Mouse (Mus musculus): Measurements from ENCODE around the gene L1cam.

L1cam gene

GRCm38 (mm10) chrX:73895719-73896118 lies at the start of gene L1cam:
TSS of gene L1cam (minus strand) at chrX:73896105.
- peak in 1 of 2 experiments; percentile 61 for DNase-seq (ENCODE audit: low spot score in 2 of 2)

GRCm38 (mm10) chrX:73942294-73942693 lies 46.4 kb upstream of the L1cam start:
- no peak for DNase-seq (ENCODE audit: low spot score in 2 of 2)

DNA sequence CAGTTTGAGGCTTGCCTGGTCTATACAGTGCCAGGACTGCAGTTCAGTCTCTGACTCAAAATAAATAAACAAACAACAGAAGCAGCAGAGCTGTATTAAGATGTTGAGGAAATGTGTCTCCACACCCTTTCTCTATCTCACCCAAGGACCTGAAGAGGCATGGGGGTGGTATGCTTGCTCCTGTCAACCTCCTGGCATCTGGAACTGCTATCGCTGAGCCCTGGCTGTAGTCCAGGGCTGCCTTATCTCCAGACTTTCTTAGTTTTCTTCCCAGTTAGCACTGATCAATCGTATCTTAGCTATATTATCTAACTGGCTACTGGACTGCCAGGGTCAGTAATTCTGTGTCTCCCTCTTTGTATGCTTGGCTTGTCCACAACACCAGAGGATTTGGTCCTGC lies 46.0 kb upstream of the L1cam start:
- no peak for DNase-seq (ENCODE audit: low spot score in 2 of 2)

DNA sequence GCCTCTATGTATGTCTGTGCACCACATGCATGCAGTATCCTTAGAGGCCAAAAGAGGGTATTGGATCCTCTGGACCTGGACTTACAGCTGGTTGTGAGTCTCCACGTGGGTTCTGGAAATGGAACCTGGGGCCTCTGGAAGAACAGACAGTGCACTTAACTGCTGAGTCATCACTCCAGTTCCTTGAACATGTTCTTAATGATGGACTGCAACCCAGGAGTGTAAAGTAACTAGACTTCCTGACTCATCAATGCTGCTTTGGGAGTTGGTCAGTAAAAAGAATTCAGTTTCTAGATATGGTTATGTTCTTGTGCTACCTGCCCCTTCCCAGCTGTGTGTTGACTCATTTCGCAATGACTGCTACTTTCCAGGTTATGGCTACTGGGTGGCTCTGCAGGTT lies 36.0 kb upstream of the L1cam start:
- DNase-seq (ENCODE audit: low spot score in 2 of 2): no peak

GRCm38 (mm10) chrX:73930402-73931062 lies 34.6 kb upstream of the L1cam start, which contains the start of gene Renbp:
TSS of gene Renbp (minus strand) at chrX:73930850.
- DNase-seq (ENCODE audit: low spot score in 2 of 2): peak in 1 of 2 experiments; percentile 21

DNA sequence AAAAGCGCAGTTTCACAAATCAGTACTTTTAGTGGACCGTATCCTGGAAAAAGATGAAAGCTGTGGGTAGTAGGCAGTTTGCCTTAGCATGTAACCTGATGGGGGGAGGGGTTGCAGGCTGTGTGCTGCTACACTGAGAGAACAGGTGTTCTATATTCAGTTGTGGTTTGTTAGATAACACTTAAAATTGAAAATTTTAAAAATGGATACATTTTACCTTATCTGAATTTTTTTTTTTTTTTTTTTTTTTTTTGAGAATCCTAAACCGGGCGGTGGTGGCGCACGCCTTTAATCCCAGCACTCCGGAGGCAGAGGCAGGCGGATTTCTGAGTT lies 26.6 kb upstream of the L1cam start:
- no peak for DNase-seq (ENCODE audit: low spot score in 2 of 2)

DNA sequence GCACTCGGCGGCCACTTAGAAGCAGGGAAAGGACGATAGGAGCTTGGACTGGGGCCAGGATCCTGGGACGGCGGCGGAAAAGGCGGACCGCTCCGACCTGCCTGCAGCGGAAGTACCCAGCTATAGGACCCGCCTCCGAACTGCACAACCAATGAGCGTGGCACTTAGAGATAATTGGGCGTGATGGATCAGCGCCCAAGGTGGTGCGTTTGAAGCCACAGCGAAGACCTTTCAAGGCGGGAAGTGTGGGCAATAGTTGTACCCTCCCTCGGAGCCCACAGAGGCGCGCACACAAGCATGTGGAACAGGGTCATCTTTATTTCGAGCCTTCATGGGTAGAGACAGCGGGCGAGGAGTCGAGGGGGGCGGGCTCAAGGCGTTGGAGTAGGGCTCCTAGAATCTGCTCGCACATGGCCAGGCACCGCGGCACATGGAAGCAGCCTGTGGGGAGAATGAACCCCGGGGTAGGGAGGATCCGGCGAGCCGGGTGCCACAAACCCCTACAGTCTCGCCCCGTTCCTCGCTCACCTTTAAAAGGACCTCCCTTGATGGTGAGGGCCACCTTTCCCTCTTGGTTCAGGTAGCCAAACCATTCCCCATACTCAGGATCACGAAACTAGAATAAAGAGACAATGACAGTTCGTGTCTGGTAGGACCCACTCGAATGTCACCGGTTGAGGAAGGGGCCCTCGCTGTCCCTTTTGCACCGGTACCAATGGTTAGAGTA lies 26.1 kb upstream of the L1cam start, which contains the start of the genes Arhgap4 and Naa10:
Arhgap4 (minus strand) TSS at position 48 of the 727 bp plus-strand sequence.
Naa10 (minus strand) TSS at position 122 of the 727 bp plus-strand sequence.
- DNase-seq (ENCODE audit: low spot score in 2 of 2): peak; percentile 77 to 86

DNA sequence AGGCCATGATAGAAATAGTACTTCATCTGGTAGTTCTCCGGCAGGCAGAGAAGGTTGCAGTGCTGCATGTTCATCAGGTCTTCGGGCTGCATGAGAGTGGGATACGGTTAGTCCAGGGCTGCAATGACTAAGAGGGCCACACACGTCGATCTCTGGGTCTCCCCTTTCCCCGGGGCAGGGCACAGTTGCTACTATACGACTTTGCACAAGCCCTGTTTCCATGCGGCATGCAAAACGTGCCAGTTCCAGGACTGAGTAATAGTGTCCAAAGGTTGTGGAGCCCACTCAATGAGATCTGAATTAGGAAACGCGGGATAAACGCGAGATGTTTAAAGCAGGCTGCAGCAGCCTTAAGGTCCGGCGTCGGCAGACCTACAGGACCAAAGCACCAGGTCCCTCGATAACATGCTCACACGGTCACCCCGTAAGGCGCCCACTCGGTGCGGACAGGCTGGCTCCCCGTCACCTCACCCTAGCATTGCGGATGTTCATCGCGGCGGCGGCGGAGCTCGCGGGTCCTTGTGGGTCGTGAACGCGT lies 25.4 kb upstream of the L1cam start:
- DNase-seq (ENCODE audit: low spot score in 2 of 2): no peak

DNA sequence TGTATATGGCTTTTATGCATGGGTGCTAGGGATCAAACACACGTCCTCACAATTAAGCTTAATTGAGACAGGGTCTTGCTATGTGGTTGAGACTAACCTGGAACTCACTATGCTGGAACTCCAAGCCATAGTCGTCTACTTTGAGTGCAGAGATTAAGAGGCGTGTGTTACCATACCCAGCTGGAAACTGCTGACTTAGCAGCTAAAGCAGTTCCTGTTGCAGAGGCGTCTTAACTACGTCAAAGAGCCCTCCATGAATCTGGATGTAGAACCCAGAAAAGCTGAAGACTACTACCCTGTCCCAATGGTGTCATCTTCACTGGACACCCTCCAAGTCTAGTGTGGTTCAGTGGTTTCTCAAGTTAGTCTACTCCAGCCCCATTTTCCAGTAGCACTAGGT lies 22.7 kb upstream of the L1cam start:
- DNase-seq (ENCODE audit: low spot score in 2 of 2): no peak

- no peak for DNase-seq (ENCODE audit: low spot score in 2 of 2)
Measured at GRCm38 (mm10) chrX:73916945-73917344, 21.0 kb upstream of the L1cam start.

DNA sequence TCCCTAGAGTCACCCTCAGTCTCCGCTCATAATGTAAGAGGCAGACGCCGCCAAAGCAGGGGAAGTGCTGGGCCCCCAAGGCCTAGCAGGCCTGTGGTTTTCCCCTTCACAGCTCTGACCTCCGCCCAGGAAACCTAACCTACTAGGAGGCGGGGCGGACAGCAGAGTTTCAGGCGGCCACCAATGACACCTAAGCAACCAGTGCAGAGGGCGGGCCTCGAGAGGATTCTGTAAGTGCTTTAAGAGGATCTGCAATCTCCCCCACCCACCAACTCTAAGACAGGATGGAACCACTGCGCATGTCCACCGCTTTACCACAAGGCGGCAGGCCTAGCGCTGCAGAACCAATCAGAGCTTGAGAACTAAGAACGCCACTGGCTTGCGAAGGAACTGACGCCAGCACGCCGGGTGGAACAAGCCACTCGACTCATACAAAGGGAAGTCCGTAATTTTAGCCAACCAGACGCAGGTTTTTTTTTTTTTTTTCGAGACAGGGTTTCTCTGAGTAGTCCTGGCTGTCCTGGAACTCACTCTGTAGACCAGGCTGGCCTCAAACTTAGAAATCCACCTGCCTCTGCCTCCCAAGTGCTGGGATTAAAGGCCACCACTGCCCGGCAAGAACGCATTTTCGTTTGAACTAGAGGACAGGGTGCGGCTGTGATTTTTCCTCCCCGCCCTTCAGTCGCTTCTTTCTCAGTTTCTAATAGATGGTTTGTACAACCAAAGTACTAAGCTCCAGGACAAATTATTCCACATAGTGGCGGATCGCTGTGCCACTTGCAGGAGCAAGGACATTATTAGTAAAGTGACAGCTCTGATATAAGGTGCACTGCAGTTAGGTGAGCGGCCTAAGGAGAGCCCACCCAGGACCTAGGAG lies 19.2 kb upstream of the L1cam start:
- peak; percentile 88 to 91 for DNase-seq (ENCODE audit: low spot score in 2 of 2)

DNA sequence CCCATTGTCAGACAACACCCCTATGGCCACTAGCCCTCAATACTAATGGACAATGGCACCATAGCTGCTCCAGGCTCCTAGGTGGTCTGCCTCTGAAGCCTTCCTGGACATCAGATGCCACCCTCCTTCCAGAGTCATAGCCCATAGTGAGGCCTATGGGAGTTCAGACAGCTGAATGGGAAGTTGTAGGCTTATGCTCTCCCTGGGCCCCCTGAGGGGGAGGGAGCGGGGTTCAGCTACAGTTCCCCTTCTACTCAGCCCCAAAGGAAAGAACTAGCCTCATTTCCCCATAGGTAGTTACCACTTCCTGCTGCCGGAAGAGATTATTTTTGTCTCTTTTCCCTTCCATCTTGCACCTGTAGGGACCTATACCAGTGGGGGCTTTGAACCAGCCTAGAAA lies 15.7 kb upstream of the L1cam start:
- DNase-seq (ENCODE audit: low spot score in 2 of 2): no peak

GRCm38 (mm10) chrX:73911156-73911555 lies 15.3 kb upstream of the L1cam start:
- DNase-seq (ENCODE audit: low spot score in 2 of 2): no peak

- DNase-seq (ENCODE audit: low spot score in 2 of 2): no peak
Measured at GRCm38 (mm10) chrX:73910451-73910850, 14.5 kb upstream of the L1cam start.

- no peak for DNase-seq (ENCODE audit: low spot score in 2 of 2)
Measured at GRCm38 (mm10) chrX:73910049-73910448, 14.1 kb upstream of the L1cam start.

DNA sequence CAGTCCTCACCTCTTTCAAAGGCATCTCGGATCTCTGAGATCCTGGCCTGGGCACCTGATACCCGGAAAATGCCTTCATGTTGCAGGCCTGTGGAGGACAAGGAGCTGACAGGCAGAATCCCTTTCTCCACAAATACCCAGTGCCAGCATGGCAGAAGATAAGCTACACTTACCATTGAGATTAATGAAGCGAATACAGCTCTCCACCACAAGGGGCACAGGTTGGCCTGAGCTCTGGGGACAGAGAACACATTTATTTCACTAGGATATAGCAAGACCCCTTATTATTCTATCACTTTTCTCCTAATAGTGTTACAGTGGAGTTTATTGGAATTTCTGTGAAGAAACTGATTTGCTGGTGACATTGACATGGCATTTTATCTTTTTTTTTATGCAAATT lies 2.1 kb upstream of the L1cam start:
- no peak for DNase-seq (ENCODE audit: low spot score in 2 of 2)

GRCm38 (mm10) chrX:73892833-73893232 lies 3.1 kb downstream of the L1cam start:
- DNase-seq (ENCODE audit: low spot score in 2 of 2): no peak

- DNase-seq (ENCODE audit: low spot score in 2 of 2): no peak
Measured at GRCm38 (mm10) chrX:73891551-73892152, 4.3 kb downstream of the L1cam start, which contains the start of gene Avpr2. TSS of gene Avpr2 (plus strand) at chrX:73892102.

- no peak for DNase-seq (ENCODE audit: low spot score in 2 of 2)
Measured at GRCm38 (mm10) chrX:73881463-73881862, 14.4 kb downstream of the L1cam start.

DNA sequence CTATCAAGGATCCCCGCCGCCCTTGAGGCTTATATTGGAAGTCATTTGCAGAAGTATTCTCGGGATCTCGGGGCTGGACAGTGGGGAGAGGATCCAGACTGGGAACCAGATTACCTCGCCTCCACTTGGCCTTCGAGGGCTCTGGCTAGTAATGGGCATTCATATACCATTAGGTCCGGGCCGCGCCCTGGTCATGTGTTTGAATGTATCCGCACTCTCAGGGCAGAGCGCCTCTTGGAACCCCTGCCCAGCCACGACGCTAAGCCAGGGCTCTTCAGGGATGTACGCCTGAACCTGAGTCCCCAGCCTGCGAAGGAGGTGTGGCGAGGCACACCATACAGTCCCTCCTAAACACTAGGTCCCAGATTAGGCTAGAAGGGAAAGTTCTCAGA lies 14.9 kb downstream of the L1cam start:
- no peak for DNase-seq (ENCODE audit: low spot score in 2 of 2)

DNA sequence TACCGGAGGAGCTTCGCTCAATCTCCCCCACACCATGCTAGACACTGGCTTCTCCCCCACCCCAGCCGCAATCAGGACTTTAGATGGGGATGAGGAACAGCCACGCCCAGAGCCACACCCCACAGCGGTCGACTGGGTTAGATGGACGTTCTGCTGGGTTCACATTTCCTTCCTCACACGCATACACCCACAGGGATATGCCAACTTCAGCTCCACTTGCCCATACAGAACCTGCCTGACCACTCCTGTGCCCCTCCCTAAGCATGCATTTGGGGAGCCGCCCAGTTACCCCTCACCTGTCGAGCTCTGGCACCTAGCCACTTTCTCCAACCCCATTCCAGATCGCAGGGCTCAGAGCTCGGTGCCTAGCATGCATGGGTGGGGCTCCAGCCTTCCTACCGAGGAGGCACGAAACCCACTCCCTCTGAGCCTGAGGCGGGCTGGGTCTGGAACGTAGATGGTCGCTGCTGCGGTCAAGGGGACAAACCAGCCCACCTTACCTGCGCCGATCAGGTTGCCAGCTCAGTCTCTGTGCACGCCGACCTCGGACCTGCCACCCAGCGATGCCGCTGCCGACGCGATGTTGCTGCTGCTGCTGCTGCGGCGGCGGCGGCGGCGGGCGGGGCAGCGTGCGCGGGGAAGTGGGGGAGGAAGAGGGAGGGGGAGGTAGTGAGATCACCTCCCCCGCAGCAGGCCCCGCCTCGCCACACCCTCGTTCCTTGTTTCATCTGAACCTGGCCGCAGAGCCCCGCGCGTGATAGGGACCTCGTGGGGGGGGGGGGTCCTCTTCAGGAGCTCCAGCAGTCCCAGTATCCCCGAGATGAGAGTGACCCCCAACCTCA lies 15.5 kb downstream of the L1cam start:
- no peak for DNase-seq (ENCODE audit: low spot score in 2 of 2)

Data from left cerebral cortex, adult 9 months (tissue).